Mouse (Mus musculus) olfactory bulb, adult 2 months (tissue): ENCODE data around the gene Ociad1. TPM values are rescaled to one million over a fixed set of nuclear protein-coding genes. Genes with fewer than 3 reads are reported as not detected.
A peak's percentile ranks its signal among the peaks of the same experiment; 100 is the strongest.

Experiments used
- H3K27ac ChIP-seq: fragments of 200-500 bp; 2 replicates; pipeline ENCODE4 v1.5.1; 2012; ENCODE audit warnings: low read depth, low read length; ENCODE audit not compliant: insufficient read depth
- H3K4me1 ChIP-seq: fragments of 200-500 bp; 2 replicates; pipeline ENCODE4 v1.6.1; 2012; ENCODE audit warnings: low read length; ENCODE audit not compliant: control insufficient read depth, insufficient read depth
- H3K4me3 ChIP-seq: fragments of 200-500 bp; 2 replicates; pipeline ENCODE4 v1.5.1; 2012; ENCODE audit warnings: mild to moderate bottlenecking, low read depth, low read length, moderate library complexity; ENCODE audit not compliant: insufficient read depth
- CTCF ChIP-seq: fragments of 200-500 bp; IDR thresholded peaks from 2 replicates; pipeline ENCODE4 v1.5.1; 2012; ENCODE audit warnings: low read depth, mild to moderate bottlenecking, low read length, moderate library complexity; ENCODE audit not compliant: insufficient read depth
- POLR2A ChIP-seq: fragments of 200-500 bp; IDR thresholded peaks from 2 replicates; pipeline ENCODE4 v1.6.1; 2012; ENCODE audit warnings: mild to moderate bottlenecking, low read depth, low read length, moderate library complexity; ENCODE audit not compliant: insufficient read depth
- WGBS: fragments of 180-500 bp; shearing (Covaris S2); methylation state at CpG from one replicate; pipeline ENCODE4 v1.1.7; 2018; 5-methylcytosine and 5-hydroxymethylcytosine counted together
- polyA plus RNA-seq: library from polyadenylated mRNA; stranded (reverse); fragments of >200 nt; gene quantifications from 2 replicates; pipeline ENCODE4 v1.2.4, GENCODE M21; 2012; ENCODE audit warnings: low replicate concordance; ENCODE audit not compliant: missing spikeins, insufficient read depth, insufficient read length

Ociad1 gene
- polyA plus RNA-seq, 1 experiment = 165 TPM

DNA sequence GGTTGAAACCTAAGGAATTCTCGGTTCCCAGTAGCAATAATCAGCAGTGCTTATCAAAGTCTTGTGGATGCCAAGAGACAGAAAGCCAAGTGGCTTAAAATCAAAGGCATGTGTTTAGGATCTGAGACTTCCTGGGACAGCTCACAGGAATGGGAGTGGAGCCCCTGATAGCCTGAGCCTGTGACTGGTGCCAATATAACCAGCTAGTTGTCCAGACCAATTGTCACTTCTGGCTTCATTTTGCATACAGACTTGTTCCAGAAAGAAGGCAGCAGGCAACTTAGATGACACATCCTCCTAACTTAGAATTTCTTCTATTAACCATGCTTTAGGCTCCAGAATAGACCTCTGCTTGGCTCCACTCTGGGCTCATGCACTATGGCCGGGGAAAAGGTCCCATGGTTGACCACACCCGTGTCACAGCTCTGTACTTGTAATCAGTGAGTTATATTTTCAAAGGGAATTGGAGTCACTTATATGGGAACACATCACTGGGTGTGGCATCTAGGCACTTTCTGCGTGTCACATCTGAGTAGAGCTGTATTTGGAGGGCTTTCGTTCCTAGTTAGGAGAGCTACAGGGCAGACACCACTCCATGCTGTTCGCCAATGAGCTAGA is 66.7 kb downstream of the Ociad1 start:
- H3K4me3 ChIP-seq = no peak overlapping the region
- H3K4me1 ChIP-seq = peaks cover 13% of the 10 kb centered on the region
- WGBS = 58% methylated on average over 6 of the region's 6 CpGs
- TF ChIP-seq POLR2A (no peak), CTCF (no peak)
- H3K27ac ChIP-seq = peak overlapping the region; percentile 23

DNA sequence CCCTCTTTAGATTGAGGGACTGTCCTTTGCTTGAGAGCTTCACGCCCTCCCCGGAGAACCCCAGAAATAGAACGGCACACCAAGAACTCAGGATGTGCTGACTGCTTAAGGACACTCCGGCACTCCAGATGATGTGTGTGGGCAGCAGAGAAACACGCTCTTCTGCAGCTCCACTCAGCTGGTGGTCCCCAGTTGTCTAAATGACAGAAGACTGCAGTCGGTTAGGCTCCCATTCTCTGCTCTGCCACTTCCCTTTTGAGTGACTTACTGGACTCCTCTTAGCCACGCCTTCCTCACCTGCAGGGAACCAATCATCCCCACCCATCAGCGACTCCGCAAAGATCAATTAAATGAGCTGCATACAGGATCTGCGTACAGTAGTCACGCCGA is 67.2 kb downstream of the Ociad1 start:
- H3K27ac ChIP-seq = 0 out of 2 replicates have a peak overlapping the region, but pooled peaks have one; percentile 23
- H3K4me1 ChIP-seq = peaks cover 11% of the 10 kb centered on the region
- WGBS = 30% methylated on average over 12 of the region's 12 CpGs
- no peak for TF ChIP-seq CTCF
- TF ChIP-seq POLR2A = no peak
- H3K4me3 ChIP-seq = no peak overlapping the region

DNA sequence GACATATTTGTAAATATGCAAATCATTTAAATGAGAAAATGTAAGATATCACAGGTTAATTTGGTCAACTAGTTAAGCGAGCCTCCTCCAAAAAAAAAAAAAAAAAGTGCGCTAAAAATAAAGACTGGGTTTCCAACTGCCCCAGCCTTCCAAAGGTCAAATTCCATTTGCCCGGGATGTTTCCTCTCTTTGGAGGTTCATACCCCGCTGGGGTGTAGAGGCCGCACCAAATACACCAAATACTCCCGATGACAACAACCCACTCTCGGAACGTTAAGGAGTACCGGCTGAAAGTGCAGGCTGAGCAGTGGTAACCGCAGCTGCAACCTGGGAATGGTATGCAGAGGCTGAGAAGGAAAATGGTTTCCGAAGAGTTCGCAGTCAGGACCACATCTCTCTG is 67.7 kb downstream of the Ociad1 start:
- Histone ChIP-seq H3K4me3 (no peak overlapping the region), H3K27ac (no peak overlapping the region), H3K4me1 (peaks cover 11% of the 10 kb centered on the region)
- 38% methylated on average over 12 of the region's 12 CpGs for WGBS
- TF ChIP-seq POLR2A = no peak
- TF ChIP-seq CTCF = no peak

DNA sequence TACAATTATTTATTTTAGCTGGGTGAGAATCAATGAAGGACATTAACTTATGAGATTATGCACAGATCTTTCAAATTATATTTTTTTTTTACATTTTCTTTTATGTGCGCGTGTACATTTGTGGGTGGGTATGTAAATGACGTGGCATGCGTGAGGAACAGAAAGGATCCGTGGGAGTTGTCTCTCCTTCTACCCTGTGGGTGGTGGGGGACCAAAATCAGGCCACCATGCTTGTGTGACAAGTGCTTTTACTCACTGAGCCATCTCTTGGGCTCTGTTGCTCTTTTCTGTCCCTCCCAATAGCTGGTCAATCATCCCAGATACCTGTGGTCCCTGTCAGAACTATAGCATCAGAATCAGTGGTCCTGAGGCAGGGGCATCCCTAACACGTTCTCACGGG is 69.8 kb downstream of the Ociad1 start:
- no peak for TF ChIP-seq CTCF
- no peak for TF ChIP-seq POLR2A
- WGBS = 77% methylated on average over 7 of the region's 7 CpGs
- Histone ChIP-seq H3K4me3 (no peak overlapping the region), H3K4me1 (peaks cover 11% of the 10 kb centered on the region), H3K27ac (no peak overlapping the region)

DNA sequence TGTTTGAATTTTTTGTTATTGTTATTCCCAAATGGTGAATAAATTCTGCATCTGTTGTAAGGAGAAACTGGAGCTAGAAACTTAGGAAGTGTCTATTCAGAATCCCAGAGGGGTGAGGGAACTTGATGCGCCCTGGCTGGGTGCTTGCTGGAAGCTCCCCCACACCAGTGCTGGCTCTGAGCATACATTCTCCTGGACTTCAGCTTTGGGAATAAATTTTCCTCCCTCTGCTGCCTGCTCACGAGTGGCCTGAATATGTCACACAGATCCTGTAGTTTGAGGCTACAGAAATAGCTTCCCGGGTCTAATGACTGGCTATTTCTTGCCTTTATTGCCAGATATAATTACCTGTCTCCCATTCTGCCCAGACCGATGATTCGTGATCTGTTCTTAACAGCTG is 70.2 kb downstream of the Ociad1 start:
- Histone ChIP-seq H3K4me3 (no peak overlapping the region), H3K27ac (no peak overlapping the region), H3K4me1 (peaks cover 11% of the 10 kb centered on the region)
- TF ChIP-seq CTCF (no peak), POLR2A (no peak)
- 54% methylated on average over 5 of the region's 5 CpGs for WGBS

Other genes starting within 250 kb of the Ociad1 start
- 294 TPM in 1 of 2 replicates, not detected in the other for gene Fryl, start 36.2 kb upstream of the Ociad1 start, polyA plus RNA-seq
- gene Ociad2, start 48.2 kb downstream of the Ociad1 start, polyA plus RNA-seq = 451 TPM in 1 of 2 replicates, not detected in the other
- gene Cwh43, start 113.3 kb downstream of the Ociad1 start, polyA plus RNA-seq = not detected in 2 replicates
- gene Dcun1d4, start 188.2 kb downstream of the Ociad1 start, polyA plus RNA-seq = not detected in 2 replicates